8 mouse cellular contexts compared by ENCODE assay signal in genomic region chr17:23740136-23740584, GRCm38 (mm10). TPM values are rescaled to one million over a fixed set of nuclear protein-coding genes. Genes with fewer than 3 reads are reported as not detected.
DNase-seq lines count a peak whose midpoint lies in the region; ATAC-seq lines count a peak whose summit lies in the region.

No protein-coding gene starts in this region.

- H3K4me1 ChIP-seq in embryonic facial prominence, embryonic 12.5 days = peaks cover 20% of the 10 kb centered on the region
- peaks cover 12% of the 10 kb centered on the region for H3K4me1 ChIP-seq in limb, embryonic 11.5 days (ENCODE audit: control insufficient read depth, insufficient read depth, low read length)
- H3K4me1 ChIP-seq in midbrain, embryonic 13.5 days (replicated peaks) = peaks cover 43% of the 10 kb centered on the region

- peak overlapping the region; percentile 86 for H3K4me2 ChIP-seq in embryonic facial prominence, embryonic 12.5 days (replicated peaks)
- H3K4me2 ChIP-seq in limb, embryonic 11.5 days (ENCODE audit: low read depth, severe bottlenecking) = peak overlapping the region; percentile 98
- H3K4me2 ChIP-seq in midbrain, embryonic 13.5 days (replicated peaks) = peak overlapping the region; percentile 73

- DNase-seq in 3T3-L1 (ENCODE audit: low read depth, low spot score) = peak; percentile 85
- DNase-seq in adrenal gland, postnatal 36 days = peak; percentile 94
- DNase-seq in heart, adult 11 months = peak; percentile 100
- peak; percentile 87 for DNase-seq in kidney, adult 18-20 months
- peak; percentile 86 for DNase-seq in limb, embryonic 11.5 days (ENCODE audit: low spot score)
- peak; percentile 70 for DNase-seq in spleen, adult 12 weeks (ENCODE audit: low spot score)

- under 1% methylated on average over 46 of the region's 46 CpGs for WGBS in embryonic facial prominence, embryonic 12.5 days
- under 1% methylated on average over 46 of the region's 46 CpGs for WGBS in limb, embryonic 11.5 days
- 0% methylated on average over 37 of the region's 46 CpGs for WGBS in midbrain, embryonic 13.5 days

- H3K27ac ChIP-seq in embryonic facial prominence, embryonic 12.5 days = no peak overlapping the region
- H3K27ac ChIP-seq in limb, embryonic 11.5 days (replicated peaks; ENCODE audit: low read depth, low read length) = no peak overlapping the region
- H3K27ac ChIP-seq in midbrain, embryonic 13.5 days = peak overlapping the region; percentile 88

- peak overlapping the region; percentile 50 for H3K4me3 ChIP-seq in embryonic facial prominence, embryonic 12.5 days
- H3K4me3 ChIP-seq in limb, embryonic 11.5 days (ENCODE audit: low read depth, low read length) = peak overlapping the region; percentile 64
- H3K4me3 ChIP-seq in midbrain, embryonic 13.5 days (replicated peaks) = peak overlapping the region; percentile 80

- H3K9me3 ChIP-seq in embryonic facial prominence, embryonic 12.5 days = no peaks in the 10 kb centered on the region
- peaks cover 4% of the 10 kb centered on the region; the same call in 1 of the 2 replicates for H3K9me3 ChIP-seq in limb, embryonic 11.5 days (ENCODE audit: control insufficient read depth, low read length)
- H3K9me3 ChIP-seq in midbrain, embryonic 13.5 days = no peaks in the 10 kb centered on the region

- H3K27me3 ChIP-seq in embryonic facial prominence, embryonic 12.5 days = peaks cover 75% of the 10 kb centered on the region
- H3K27me3 ChIP-seq in limb, embryonic 11.5 days (ENCODE audit: control insufficient read depth, insufficient read depth, low read length) = peaks cover 78% of the 10 kb centered on the region
- H3K27me3 ChIP-seq in midbrain, embryonic 13.5 days = peaks cover 47% of the 10 kb centered on the region

- H3K9ac ChIP-seq in embryonic facial prominence, embryonic 12.5 days = peak overlapping the region; percentile 43
- peak overlapping the region; percentile 58 for H3K9ac ChIP-seq in limb, embryonic 11.5 days (ENCODE audit: low read length)
- peak overlapping the region; percentile 80 for H3K9ac ChIP-seq in midbrain, embryonic 13.5 days (replicated peaks)

- ATAC-seq in embryonic facial prominence, embryonic 12.5 days (ENCODE audit: insufficient number of reproducible peaks, insufficient read depth, low FRiP score, low TSS enrichment) = peak; percentile 58
- peak; percentile 67; the same call in 1 of the 2 replicates for ATAC-seq in limb, embryonic 11.5 days (ENCODE audit: insufficient number of reproducible peaks, low FRiP score, low TSS enrichment, low read depth)
- peak; percentile 84 for ATAC-seq in midbrain, embryonic 13.5 days

- H3K36me3 ChIP-seq in embryonic facial prominence, embryonic 12.5 days = peaks cover 14% of the 10 kb centered on the region
- 0 out of 2 replicates have a peak, but pooled peaks cover 3% of the 10 kb centered on the region for H3K36me3 ChIP-seq in limb, embryonic 11.5 days (ENCODE audit: control insufficient read depth, insufficient read depth, low read length)
- peaks cover 26% of the 10 kb centered on the region for H3K36me3 ChIP-seq in midbrain, embryonic 13.5 days

RNA-seq across cellular contexts. Expression of gene Paqr4, which starts 0.5 kb away (rescaled TPM):
- total RNA-seq in adrenal gland, postnatal 36 days (2021) = 10 to 100 TPM in 1 of 2 experiments, 1 to 10 TPM in 1; 9.9 to 13.9 TPM
- 14.8 and 16.0 TPM in 2 replicates for polyA plus RNA-seq in embryonic facial prominence, embryonic 12.5 days (2016; fragmentation: Nextera tagmentation; extraction: Ambion mirVana)
- 7.4 and 7.7 TPM in 2 replicates for polyA plus RNA-seq in limb, embryonic 11.5 days (2014; fragmentation: Nextera tagmentation; extraction: Ambion mirVana)
- polyA plus RNA-seq in midbrain, embryonic 13.5 days (2015; fragmentation: Nextera tagmentation; extraction: Ambion mirVana) = 55.8 and 56.8 TPM in 2 replicates

RNA-seq across cellular contexts. Expression of gene Kremen2, which starts 5.5 kb away (rescaled TPM):
- total RNA-seq in adrenal gland, postnatal 36 days (2021) = not detected
- 23.4 and 25.1 TPM in 2 replicates for polyA plus RNA-seq in embryonic facial prominence, embryonic 12.5 days (2016; fragmentation: Nextera tagmentation; extraction: Ambion mirVana)
- polyA plus RNA-seq in limb, embryonic 11.5 days (2014; fragmentation: Nextera tagmentation; extraction: Ambion mirVana) = 14.8 and 16.2 TPM in 2 replicates
- polyA plus RNA-seq in midbrain, embryonic 13.5 days (2015; fragmentation: Nextera tagmentation; extraction: Ambion mirVana) = 0.57 and 0.66 TPM in 2 replicates

RNA-seq across cellular contexts. Expression of gene Pkmyt1, which starts 14.0 kb away (rescaled TPM):
- total RNA-seq in adrenal gland, postnatal 36 days (2021) = 1 to 10 TPM; 4.0 to 5.6 TPM
- polyA plus RNA-seq in embryonic facial prominence, embryonic 12.5 days (2016; fragmentation: Nextera tagmentation; extraction: Ambion mirVana) = 54.2 and 54.6 TPM in 2 replicates
- 47.8 and 51.6 TPM in 2 replicates for polyA plus RNA-seq in limb, embryonic 11.5 days (2014; fragmentation: Nextera tagmentation; extraction: Ambion mirVana)
- 21.4 and 26.5 TPM in 2 replicates for polyA plus RNA-seq in midbrain, embryonic 13.5 days (2015; fragmentation: Nextera tagmentation; extraction: Ambion mirVana)

RNA-seq across cellular contexts. Expression of gene 1520401A03Rik, which starts 17.6 kb away (rescaled TPM):
- 10 to 100 TPM in 1 of 2 experiments, 1 to 10 TPM in 1; 7.7 to 23.0 TPM for total RNA-seq in adrenal gland, postnatal 36 days (2021)
- 0.66 and 1.0 TPM in 2 replicates for polyA plus RNA-seq in embryonic facial prominence, embryonic 12.5 days (2016; fragmentation: Nextera tagmentation; extraction: Ambion mirVana)
- 0.09 and 0.13 TPM in 2 replicates for polyA plus RNA-seq in limb, embryonic 11.5 days (2014; fragmentation: Nextera tagmentation; extraction: Ambion mirVana)
- polyA plus RNA-seq in midbrain, embryonic 13.5 days (2015; fragmentation: Nextera tagmentation; extraction: Ambion mirVana) = 0.30 TPM in 1 of 2 replicates, not detected in the other

RNA-seq across cellular contexts. Expression of gene Flywch1, which starts 31.2 kb away (rescaled TPM):
- 10 to 100 TPM; 60.2 to 61.4 TPM for total RNA-seq in adrenal gland, postnatal 36 days (2021)
- 122 and 125 TPM in 2 replicates for polyA plus RNA-seq in embryonic facial prominence, embryonic 12.5 days (2016; fragmentation: Nextera tagmentation; extraction: Ambion mirVana)
- polyA plus RNA-seq in limb, embryonic 11.5 days (2014; fragmentation: Nextera tagmentation; extraction: Ambion mirVana) = 125 and 129 TPM in 2 replicates
- polyA plus RNA-seq in midbrain, embryonic 13.5 days (2015; fragmentation: Nextera tagmentation; extraction: Ambion mirVana) = 238 and 243 TPM in 2 replicates
